Mouse (Mus musculus) ovary, postnatal 14 days (tissue): ENCODE measurements around the gene Ubap2.

Experiments
- DNase-seq: peaks from one replicate; pipeline ENCODE4 v3.0.0; 2022; ENCODE audit warnings: low spot score

The Ubap2 gene

DNA sequence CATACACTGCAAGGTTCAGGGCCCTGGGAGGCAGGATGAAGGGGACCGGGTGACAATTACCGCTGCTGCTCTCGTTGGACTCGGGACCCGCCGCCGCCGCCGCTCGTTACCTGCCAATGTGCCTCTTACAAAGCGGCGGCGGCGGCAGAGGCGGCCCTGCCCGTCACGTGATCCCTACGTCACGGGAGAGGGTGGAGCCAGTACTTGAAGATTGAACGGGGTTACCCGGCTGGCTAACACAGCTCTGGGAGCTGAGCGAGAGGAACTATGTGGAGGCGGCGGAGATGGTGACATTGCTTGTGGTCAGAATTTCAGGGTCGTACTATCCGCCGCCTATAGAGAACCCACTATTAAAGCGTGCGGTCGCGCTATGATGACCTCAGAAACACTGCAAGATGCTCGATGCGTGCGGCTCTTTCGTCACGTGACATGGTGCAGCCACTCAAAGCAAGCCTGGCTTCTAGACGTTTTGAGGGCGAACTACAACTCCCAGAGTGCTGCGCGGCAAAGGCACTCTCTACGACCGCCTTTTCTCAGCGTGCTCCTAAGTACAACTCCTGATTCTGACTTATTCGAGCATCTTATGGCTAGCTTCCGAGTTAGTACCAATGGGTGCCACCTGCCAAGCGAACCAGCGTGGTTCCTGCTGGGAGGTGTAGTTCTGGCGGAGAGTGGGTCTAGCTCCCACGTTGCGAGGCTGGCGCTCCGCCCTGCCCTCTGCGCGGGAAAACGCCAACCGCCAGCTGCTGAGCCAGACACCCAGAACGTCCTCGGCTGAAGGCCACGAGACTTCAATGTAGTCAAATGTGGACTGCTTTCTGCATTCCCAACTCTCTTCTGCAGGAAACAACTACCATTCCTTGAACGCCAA, at the start of gene Ubap2:
Gene Ubap2, minus strand, starts transcription at position 165 of the 871 bp plus-strand sequence.
- peak; percentile 93 for DNase-seq

DNA sequence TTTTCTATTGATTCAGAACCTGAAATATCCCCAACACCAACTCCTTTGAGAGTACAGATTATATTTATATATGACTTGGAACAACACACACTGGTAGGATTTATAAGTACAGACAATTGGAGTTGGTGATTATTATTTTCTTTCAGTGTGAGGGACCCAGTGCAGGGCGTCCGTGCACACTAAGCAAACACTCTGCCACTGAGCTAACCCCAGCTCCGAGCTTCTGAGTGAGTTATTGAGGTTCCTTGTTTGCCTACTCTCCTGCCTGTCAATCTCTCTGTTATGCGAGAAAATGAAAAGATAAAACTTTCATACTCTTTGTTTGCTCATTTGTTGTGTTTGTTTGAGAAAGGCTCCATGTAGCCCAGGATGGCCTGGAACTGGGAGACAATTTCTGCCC, 46.0 kb upstream of the Ubap2 start:
- DNase-seq = no peak

DNA sequence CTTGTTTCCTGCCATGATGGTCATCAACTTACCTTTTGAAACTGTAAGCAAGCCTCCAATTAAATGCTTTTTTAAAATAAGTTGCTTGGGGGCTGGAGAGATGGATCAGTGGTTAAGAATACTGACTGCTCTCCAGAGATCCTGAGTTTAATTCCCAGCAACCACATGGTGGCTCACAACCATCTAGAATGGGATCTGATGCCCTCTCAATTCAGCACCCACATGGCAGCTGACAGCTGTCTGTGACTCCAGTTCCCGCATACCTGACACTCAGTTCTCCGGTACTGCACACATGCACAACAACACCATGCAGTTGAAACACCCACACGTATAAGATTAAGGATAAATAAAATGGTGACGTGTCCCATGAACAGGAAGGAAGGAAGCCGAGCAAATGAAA, 43.3 kb upstream of the Ubap2 start:
- no peak for DNase-seq

DNA sequence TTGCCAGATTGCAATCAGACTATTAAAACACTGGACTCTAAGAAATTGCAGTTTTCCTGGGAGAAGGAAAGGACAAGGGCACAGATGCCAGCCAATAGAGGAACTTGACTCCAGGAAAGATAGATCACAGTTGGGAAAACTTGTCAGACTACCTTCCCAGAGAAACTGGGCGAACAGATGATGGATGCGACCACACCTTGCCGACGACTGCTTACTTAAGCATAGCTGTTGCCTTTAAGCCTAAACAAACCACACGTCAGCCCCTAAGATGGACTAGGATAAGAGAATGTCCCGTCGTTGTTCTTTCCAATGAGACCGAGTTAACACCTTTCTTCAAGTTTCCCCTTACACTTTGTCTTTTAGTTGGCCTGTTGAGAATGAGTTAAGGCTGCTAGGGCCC, 40.2 kb upstream of the Ubap2 start:
- no peak for DNase-seq

DNA sequence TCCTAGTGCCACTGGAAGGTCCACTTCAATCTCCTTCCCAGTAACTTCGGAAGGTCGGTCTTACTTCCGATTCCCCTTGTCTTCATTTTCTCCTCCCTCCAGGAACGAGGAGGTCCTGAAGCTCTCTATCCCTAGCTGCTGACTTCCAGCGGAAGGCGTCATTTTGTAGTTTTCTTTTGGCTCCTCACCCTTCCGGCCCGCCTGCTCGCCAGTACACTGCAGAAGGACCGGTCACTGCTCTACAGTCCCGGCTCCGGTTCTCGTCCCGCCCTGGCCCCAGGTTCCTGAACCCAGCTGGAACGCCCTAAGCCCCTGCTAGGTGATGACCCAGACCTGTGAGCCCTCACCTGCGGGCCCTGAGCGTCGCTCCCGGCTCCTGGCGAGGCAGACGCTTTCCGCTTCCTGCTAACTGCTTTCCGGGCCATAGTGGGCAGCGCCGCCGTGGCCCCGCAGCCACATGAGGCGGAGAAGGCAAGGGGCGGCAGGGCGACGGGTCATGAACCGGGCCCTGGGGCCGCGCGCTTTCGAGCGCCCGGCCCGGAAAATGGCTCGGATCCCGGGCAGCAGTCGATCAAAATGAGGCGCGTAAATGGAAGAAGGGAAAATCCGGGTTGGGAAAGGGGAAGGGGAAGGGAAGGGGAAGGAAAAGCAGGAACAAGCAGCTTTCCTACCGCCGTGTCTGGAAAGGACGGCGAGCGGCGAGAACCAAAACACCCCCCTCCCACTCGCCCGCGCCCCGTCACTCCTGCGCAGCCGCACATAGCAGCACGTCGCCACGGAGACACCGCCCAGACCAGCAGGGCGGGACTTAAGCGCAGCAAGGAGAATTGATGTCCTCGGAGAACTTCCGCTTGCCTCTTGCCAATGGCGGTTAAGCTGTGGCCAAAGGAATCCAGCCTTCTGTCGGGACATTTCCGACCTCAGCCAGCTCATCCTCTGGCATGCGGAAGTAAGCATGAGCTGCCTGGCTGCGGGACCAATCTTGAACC, 39.5 kb upstream of the Ubap2 start, which contains the start of gene Dcaf12:
Gene Dcaf12, minus strand, starts transcription at position 749 of the 989 bp plus-strand sequence.
- peak; percentile 92 for DNase-seq

DNA sequence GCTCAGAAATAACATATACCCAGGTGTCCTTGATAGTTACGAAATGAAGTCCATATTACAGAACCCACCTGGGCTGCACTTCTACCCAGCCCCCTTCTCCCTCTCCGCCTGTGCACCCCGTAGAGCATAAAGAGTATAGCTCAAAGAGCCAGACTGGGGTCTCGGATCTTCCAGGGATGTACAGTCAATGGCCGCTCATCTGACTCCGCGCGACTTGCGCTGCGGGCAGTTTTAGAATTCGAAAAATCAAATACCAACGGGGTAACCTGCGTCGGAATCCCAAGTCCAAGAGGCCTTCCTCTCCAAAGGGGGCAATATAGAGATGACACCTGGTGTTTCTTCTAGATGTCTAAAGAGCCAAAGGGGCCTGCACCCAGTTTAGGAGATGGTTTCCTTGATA, 38.8 kb upstream of the Ubap2 start:
- DNase-seq = no peak

DNA sequence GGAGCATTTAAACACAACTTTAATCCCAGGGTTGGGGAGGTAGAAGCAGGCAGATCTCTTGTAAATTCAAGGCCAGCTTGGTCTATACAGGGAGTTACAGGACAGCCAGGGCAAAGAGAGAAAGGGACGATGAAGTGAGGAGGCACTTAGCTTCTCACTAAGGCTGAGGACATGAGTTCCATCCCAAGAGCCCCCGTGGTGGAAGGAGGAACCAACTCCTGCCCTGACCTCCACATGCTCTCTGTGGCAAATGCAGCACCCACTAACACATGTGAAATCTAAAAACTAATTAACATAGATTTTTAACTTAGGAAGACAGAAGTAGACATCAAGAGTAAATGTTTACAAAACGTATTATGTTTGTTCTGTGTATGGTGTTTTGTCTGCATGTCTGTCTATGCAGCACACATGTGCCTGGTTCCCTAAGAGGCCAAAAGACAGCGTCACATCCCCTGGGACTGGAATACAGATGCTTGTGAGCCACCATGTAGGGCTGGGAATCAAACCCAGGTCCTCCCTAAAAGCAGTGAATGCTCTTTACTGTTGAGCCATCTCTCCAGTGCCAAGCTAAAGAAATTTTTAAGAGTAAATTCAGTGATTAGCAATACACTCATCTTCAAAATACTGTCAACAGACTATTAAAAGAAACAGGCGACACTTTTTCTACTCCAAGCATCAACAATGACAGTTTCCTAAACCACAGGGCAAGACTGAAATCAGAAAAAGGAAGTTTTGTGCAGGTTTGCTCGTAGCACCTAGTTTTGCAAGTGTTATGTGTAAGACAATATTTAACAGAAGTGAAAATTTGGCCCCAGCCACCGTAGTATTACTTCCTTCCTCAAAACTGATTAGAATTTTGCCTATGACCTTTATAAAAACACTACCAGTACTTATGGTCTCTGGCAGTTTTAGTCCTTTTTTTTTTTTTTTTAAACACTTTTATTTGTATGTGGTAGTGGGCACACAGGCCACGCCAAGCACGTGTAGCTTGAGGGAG, 35.9 kb upstream of the Ubap2 start:
- DNase-seq = no peak

DNA sequence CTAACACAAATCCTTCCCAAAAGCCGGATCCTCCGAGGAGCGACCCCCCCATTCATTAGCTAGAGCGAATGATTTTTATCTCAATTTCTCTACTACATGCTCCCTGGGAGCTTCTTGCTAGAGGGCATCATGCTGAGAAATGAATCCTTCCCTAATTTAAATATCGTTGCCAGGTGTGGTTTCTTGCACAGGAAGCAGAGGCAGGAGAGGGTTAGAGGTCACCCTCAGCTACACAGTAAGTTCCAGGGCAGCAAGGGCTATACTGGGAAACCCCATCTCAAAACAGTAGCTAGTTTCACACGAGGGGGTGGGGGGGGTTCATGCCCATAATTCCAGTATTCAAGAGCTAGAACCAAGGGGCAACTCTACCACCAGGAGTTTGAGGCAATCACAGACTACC, 32.5 kb upstream of the Ubap2 start:
- no peak for DNase-seq

DNA sequence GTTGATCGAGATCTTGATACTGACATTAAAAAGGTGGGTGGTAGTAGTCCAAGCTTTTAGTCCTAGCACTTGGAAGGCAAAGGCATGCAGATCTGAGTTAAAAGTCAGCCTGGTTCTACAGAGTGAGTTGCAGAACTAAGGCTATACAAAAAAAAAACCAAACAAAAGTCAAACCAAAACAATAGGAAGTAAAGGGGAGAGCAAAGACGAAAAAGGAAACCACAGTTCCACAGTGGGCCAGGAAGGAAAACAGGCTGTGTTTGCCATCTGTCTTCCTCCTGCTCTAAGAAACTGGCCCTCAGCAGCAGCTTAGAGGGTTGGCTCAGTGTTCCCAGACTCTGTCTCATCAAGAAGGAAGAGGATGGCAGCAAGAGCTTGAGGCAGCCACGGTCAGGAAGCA, 29.4 kb upstream of the Ubap2 start:
- no peak for DNase-seq

DNA sequence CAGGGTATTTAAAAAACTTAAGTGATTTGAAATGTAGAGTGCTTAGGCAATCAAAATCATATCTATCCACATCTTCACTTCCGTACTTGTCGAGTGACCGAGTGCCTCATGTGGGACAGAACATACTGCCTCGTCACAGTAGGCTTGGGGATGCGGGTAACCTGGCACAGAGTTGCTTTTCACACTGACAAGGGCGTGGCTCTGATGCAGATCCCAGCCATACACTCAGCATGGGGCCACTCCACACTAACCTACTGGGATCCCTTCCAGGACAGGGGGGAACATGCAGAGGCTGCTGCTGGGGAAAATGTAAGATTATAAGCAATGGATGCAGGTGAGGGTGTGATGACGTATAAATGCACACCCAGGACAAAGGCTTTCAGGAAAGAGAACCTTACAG, 28.7 kb upstream of the Ubap2 start:
- no peak for DNase-seq

DNA sequence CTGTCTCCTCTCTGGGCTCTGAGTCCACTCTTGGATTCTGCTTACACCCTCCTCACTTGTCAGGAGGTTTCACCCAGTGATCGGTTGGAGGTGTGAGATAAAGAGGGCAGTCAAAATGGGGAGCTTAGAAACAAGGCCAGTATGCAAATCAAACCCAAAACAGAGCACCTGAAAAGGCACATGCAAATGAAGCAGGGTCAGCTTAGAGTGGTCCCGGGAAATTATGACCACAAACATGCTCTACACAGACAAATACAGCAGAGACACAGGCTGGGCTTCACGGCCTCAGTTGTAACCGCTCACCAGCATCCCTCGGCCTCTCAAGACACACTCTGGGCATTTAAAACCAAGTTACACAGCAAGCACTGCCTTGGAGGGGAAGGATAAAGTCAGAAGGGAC, 24.0 kb upstream of the Ubap2 start:
- no peak for DNase-seq

DNA sequence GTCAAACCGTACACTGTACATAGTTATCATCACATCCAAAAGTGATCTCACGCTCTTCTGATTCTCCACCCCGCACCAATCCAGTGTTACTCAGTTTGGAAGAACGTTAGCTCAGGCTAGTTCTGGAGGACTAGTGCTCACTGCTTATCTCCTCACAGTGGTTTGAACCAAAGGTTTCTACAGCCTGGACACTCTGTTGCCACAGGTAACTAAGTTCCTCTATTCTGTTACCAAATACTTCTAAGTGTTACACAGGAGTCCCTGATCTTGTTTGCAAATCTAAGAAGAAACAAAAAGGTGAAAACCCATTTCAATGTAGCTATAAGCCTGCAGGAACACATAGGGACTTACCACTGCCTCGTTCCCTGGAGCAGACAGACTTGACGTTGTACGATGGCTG, 21.0 kb upstream of the Ubap2 start:
- DNase-seq = no peak

DNA sequence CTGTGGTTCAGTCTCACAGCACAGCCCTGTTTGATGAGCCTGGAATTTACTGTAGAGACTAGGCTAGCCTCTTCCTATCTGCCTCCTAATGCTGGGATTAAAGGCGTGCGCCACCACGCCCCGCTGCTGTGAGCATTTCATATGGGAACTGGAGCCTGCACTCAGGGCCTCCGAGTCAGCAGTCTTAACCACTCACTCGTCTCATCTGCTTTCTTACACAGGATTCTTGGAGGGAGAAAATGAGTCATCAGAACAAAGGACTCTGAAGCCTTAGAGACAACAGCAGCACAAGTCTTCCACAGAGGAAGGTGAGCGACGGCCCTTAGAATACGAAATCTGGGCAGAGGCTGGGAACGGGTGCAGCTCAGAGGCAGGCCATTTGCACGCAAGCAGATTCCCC, 20.6 kb upstream of the Ubap2 start:
- no peak for DNase-seq

DNA sequence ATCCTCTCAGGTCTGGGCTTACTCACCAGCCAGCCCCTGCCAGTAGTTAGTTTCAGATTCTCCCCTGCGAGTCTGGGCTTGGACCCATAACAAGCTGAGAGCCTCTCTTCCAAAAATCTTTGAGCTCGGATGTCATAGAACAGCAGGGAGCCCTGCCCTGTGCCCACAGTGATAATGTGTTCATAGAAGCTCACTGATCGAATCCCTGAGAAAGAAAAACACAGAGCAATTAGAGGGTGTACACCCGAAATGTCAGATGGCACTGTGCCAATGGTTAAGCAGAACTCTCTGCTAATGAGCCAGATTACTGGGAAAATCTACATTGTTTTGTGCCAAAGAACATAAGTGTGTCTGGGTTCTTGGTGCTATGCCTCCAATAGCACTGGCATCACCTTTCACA, 19.0 kb upstream of the Ubap2 start:
- no peak for DNase-seq

DNA sequence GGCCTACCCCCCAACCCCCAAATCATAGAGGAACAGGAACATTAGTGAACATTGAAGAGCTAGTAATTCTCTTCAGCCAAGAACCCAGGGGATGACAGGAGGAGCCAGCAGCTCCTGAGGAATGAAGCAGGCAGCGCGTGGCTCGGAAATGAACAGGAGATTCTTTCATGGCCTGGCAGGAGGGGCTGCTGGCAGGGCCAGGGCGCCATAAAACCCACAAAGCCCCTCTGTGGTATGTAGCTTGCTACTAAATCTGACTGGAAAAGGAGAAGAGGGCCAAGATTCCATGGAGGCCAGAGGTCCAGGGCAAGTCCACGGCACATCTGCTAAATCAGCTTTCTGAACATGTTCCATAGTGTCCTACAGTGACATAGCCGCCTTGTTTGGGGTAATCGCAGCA, 14.9 kb upstream of the Ubap2 start:
- DNase-seq = no peak

DNA sequence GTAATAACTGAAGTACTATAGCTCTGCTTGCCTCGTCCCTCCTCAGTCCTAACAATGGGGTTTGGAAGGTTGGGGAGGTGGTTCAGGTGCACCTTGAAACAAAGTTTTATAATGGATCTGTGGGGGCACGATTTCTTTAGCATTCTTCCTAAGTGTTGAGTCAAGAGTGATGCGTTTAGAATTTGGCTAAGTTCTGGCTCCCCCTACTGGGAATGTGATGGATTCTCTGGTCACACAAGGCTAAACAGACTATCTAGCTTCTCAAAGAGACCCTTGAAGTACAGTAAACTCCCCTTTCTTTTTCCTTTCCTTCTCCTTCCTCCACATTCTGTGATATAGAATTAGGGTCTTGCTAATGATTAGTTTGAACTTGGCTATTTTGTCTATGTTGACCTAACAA, 11.5 kb upstream of the Ubap2 start:
- peak; percentile 22 for DNase-seq

DNA sequence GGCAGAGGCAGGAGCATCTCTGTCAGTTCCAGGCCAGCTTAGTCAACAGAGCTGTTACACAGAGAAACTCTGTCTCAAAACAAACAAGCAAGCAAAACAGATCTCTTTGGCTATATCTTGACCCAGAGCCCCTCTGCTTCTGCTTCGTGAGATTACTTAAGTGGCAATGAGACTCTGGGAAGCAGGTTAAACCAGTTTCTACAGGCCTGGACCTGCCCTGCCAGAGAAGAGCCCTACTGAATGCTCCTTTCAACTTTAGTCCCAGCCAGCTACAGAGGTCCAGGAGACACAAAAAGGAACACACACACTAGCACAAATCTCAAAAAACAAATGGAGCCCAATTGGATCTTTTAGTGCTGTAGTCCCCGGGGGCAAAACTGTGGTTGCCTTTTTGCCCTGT, 9.1 kb upstream of the Ubap2 start:
- no peak for DNase-seq

DNA sequence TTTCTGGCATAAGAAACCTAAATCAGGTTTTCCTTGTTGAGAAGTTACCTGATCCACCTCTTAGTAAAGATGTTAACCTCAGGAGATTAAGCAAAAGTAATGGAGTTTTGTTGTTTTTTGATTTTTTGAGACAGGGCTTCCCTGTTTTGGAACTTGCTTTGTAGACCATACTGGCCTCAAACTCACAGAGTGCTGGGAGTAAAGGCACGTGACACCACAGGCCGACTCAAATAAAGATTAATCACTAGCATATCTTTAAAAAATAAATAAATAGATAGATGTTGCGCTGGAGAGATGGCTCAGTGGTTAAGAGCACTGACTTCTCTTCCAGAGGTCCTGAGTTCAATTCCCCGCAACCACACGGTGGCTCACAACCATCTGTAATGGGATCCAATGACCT, 983 bp upstream of the Ubap2 start:
- no peak for DNase-seq

DNA sequence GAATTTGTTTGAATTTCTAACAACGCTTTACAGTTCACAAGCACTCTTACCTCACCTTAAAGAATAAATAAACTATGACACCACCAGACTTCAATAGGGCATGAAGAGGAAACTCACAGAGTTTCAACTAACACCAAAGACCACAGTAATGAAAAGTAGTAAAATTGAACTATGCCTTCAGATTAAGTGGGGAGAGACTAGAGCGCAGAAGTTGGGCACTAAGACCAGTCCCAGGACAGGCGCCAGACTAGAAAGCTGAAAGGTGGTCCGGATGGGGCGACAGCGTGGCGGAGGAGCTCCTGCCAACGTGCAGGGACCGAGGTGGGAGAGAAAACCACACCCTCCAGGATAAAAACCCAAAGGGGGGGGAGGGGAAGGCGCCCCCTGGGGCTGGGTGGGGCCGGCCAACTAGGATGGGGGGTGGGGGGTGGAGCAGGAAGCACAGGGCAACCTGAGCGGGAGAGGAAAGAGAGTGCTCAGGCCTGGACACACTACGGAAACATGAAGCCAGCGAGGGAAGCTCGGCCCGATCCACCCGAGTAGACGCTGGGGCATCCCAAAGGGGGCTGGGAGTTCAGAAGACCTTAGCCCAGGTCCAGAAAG, 466 bp downstream of the Ubap2 start:
- DNase-seq = no peak

DNA sequence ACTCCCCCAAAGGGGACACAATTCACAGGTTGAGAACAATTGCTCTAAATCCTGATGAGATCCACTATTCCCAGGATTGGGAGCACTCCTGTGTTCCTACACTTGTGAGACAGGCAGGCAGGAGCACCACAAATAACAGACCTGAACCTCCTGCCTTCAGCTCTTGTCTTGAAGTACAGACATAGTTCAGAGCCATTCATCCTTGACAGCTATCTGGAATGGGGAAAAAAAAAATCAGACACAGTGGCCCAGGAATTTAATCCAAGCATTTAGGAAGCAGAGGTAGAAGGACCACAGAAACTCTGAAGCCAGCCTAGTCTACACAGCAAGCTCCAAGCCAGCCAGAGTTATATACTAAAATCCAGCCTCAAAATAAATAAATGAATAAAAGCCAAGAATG, 6.8 kb downstream of the Ubap2 start:
- no peak for DNase-seq

DNA sequence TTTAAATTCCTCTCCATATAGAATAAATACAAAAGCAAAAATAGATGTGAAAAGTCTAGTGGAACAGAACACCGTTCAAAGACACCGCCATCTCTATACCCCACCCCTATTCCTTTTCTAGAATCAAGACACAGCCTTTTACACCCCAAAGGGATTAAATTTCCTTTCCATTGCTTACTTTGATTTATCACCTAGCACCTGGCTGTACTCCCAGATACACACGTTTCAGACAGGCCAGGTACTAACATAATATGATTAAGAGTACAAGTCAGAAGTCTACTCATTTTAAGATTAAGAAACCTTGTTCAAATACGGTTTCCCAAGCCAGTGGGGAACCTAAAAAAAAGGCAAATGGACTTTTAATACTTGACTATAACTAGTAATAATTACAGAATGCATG, 8.6 kb downstream of the Ubap2 start:
- DNase-seq = no peak
